Mouse (Mus musculus) E14TG2a.4 (cell line): Measurements from ENCODE around the gene Wipf2.

Experiments used
- CTCF ChIP-seq: conservative IDR thresholded peaks from 2 replicates; pipeline ENCODE4 v1.5.1; 2014; ENCODE audit warnings: low read length
- POU5F1 ChIP-seq: IDR thresholded peaks from 2 replicates; pipeline ENCODE4 v1.6.1; 2014; ENCODE audit warnings: low read length, borderline replicate concordance

GRCm38 (mm10) chr11:98937410-98937913, 74.0 kb downstream of the Wipf2 start:
- TF ChIP-seq CTCF (no peak), POU5F1 (no peak)
